Comparison of ENCODE assay signal across 12 mouse cellular contexts in the genomic region with DNA sequence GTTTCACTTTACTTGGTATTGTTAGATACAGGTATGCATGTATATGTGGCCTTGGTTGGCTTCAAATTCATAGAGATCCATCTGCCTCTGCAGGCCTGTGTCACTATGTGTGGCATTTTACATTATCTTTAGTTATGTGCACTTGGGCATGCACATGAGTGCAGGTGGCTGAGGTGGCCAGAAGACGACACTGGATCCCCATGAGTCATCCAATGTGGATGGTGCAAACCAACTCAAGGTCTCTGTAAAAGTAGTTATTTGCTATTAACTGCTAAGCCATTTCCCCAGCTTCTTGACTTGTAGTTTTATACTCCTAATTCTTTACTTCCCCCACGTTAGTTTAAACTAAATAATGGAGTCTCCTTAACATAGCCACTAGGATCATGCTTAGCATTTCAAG.
"Had no signal": no experiment of that assay in that cellular context is flagged by ENCODE, and none has a peak within 500 bp of the region (broad histone marks: within the 10 kb centered on the region; RNA-seq: fewer than 3 reads in every experiment).

No protein-coding gene starts in this region.

- DNase-seq: retina, postnatal 1 day; right cerebral cortex, adult 18-20 months; right cerebral cortex, postnatal 14 days; right cerebral cortex, postnatal 25 days; right cerebral cortex, postnatal 4 days; spleen, adult 18-20 months; thymus, adult 18-20 months; thymus, adult 2 months; thymus, postnatal 14 days; thymus, postnatal 25 days; thymus, postnatal 36 days; thymus, postnatal 4 days had no signal
